Mouse (Mus musculus) hindbrain, embryonic 15.5 days (tissue): ENCODE measurements around the gene Hdac6. TPM values are rescaled to one million over a fixed set of nuclear protein-coding genes. Genes with fewer than 3 reads are reported as not detected.
"Not testable (repeated sequence)": the region's sequence is repeated elsewhere in the genome, so short reads cannot be mapped to it uniquely, and the experiment has no call there.

Source experiments
- ATAC-seq: fragments of 200-750 bp; cut with Nextera tagmentation; 2 replicates; pipeline ENCODE4 v1.8.0; 2017; ENCODE audit warnings: low read depth, moderate number of reproducible peaks, moderate TSS enrichment; ENCODE audit not compliant: low FRiP score
- H3K27ac ChIP-seq: fragments of 300-500 bp; sonication (generic); replicated peaks from 2 replicates; pipeline ENCODE4 v1.5.1; 2015; ENCODE audit warnings: mild to moderate bottlenecking, inconsistent platforms
- H3K27me3 ChIP-seq: fragments of 300-500 bp; sonication (generic); 2 replicates; pipeline ENCODE4 v1.6.1; 2015; ENCODE audit warnings: control low read depth, inconsistent platforms
- H3K36me3 ChIP-seq: fragments of 300-500 bp; sonication (generic); 2 replicates; pipeline ENCODE4 v1.6.1; 2015; ENCODE audit warnings: control low read depth, inconsistent platforms
- H3K4me1 ChIP-seq: fragments of 300-500 bp; sonication (generic); replicated peaks from 2 replicates; pipeline ENCODE4 v1.6.1; 2015; ENCODE audit warnings: control low read depth, inconsistent platforms
- H3K4me2 ChIP-seq: fragments of 300-500 bp; sonication (generic); 2 replicates; pipeline ENCODE4 v1.6.1; 2015; ENCODE audit warnings: moderate library complexity, mild to moderate bottlenecking, inconsistent platforms
- H3K4me3 ChIP-seq: fragments of 300-500 bp; sonication (generic); 2 replicates; pipeline ENCODE4 v1.5.1; 2015; ENCODE audit warnings: mild to moderate bottlenecking, inconsistent platforms
- H3K9ac ChIP-seq: fragments of 300-500 bp; sonication (generic); 2 replicates; pipeline ENCODE4 v1.6.1; 2015; ENCODE audit warnings: inconsistent platforms
- H3K9me3 ChIP-seq: fragments of 300-500 bp; sonication (generic); 2 replicates; pipeline ENCODE4 v1.6.1; 2016; ENCODE audit warnings: control low read depth, inconsistent platforms
- WGBS: fragments of 180-500 bp; shearing (Covaris S2); methylation state at CpG from one replicate; pipeline ENCODE4 v1.1.7; 2015; 5-methylcytosine and 5-hydroxymethylcytosine counted together
- polyA plus RNA-seq: library from polyadenylated mRNA; unstranded; fragments of >200 nt; fragmentation: Nextera tagmentation; extraction: Ambion mirVana; gene quantifications from 2 replicates; pipeline ENCODE4 v1.2.1, GENCODE M21; 2015

The Hdac6 gene
- polyA plus RNA-seq, 1 experiment from 2014 or later = 73.6 TPM

GRCm38 (mm10) chrX:7915669-7916068 is 32.0 kb downstream of the Hdac6 start:
- H3K9ac ChIP-seq, H3K4me1 ChIP-seq, H3K36me3 ChIP-seq, H3K4me2 ChIP-seq, ATAC-seq, H3K27ac ChIP-seq, H3K9me3 ChIP-seq, H3K27me3 ChIP-seq, H3K4me3 ChIP-seq: not testable (repeated sequence)
- 25% methylated on average over 3 of the region's 3 CpGs for WGBS

- Histone ChIP-seq H3K9ac (no peak overlapping the region), H3K4me2 (no peak overlapping the region), H3K4me3 (no peak overlapping the region), H3K27ac (no peak overlapping the region), H3K36me3 (no peaks in the 10 kb centered on the region), H3K9me3 (no peaks in the 10 kb centered on the region), H3K27me3 (no peaks in the 10 kb centered on the region), H3K4me1 (no peaks in the 10 kb centered on the region)
- ATAC-seq = 0 out of 2 replicates have a peak, but pooled peaks have one; percentile 30
- 50% methylated on average over 6 of the region's 6 CpGs for WGBS
These were observed 37.2 kb downstream of the Hdac6 start for GRCm38 (mm10) chrX:7910473-7910872.

DNA sequence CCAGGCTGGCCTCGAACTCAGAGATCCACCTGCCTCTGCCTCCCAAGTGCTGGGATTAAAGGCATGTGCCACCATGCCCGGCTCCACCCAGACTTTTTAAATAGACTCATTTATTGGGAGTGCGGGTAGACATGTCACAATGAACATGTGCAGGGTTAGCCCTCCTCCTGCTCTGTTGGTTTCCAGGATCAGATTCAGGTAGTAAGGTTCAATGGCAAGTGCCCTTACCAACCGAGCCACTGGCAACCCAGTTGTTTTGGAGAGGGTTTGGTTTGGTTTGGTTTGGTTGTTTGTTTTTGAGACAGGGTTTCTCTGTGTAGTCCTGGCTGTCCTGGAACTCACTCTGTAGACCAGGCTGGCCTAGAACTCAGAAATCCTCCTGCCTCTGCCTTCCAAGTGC is 38.4 kb downstream of the Hdac6 start, which contains the start of gene Gm10490:
Gene Gm10490 (plus strand): TSS at position 301 of the 400 bp plus-strand sequence.
- H3K9ac ChIP-seq, ATAC-seq, H3K27me3 ChIP-seq, H3K4me2 ChIP-seq, H3K9me3 ChIP-seq, H3K36me3 ChIP-seq, H3K27ac ChIP-seq, H3K4me1 ChIP-seq, H3K4me3 ChIP-seq: not testable (repeated sequence)
- 97% methylated on average over 4 of the region's 4 CpGs for WGBS

DNA sequence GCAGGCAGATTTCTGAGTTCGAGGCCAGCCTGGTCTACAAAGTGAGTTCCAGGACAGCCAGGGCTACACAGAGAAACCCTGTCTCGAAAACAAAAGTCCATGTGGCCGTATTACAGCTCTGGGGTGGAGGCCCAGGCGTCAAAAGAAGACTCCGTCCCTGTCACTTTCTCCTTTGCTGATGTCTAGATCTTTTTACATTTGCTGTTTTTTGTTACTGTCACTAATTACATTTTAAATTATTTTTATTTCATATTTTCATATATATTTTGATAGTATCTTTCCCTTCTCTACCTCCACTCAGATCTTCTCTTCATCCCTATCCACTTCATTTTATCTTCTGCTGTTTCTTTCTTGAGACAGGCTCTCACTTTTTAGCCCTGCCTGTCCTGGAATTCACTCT is 40.0 kb downstream of the Hdac6 start, which contains the start of gene Gm10491:
Gene Gm10491 (minus strand): TSS at position 101 of the 400 bp plus-strand sequence.
- H3K4me1 ChIP-seq = no peaks in the 10 kb centered on the region
- H3K9ac ChIP-seq = no peak within 1 kb of the TSS
- no peaks in the 10 kb centered on the region for H3K27me3 ChIP-seq
- no peak within 1 kb of the TSS for H3K27ac ChIP-seq
- H3K4me3 ChIP-seq = no peak within 1 kb of the TSS
- ATAC-seq = no peak
- no peaks in the 10 kb centered on the region for H3K36me3 ChIP-seq
- 81% methylated on average over 5 of the region's 5 CpGs for WGBS
- no peak within 1 kb of the TSS for H3K4me2 ChIP-seq
- H3K9me3 ChIP-seq = no peaks in the 10 kb centered on the region

GRCm38 (mm10) chrX:7904441-7904840 is 43.2 kb downstream of the Hdac6 start:
- ATAC-seq = no peak
- Histone ChIP-seq H3K27ac (no peak overlapping the region), H3K9ac (no peak overlapping the region)

GRCm38 (mm10) chrX:7898880-7899874 is 48.5 kb downstream of the Hdac6 start, which contains the start of the genes Pqbp1 and Timm17b:
TSS of gene Pqbp1 (minus strand) at chrX:7899269.
TSS of gene Timm17b (plus strand) at chrX:7899357.
- peak; percentile 98 for ATAC-seq
- H3K9ac ChIP-seq = peak within 1 kb of the TSS; percentile 60
- WGBS = 15% methylated on average over 61 of the region's 62 CpGs
- no peaks in the 10 kb centered on the region for H3K27me3 ChIP-seq
- no peaks in the 10 kb centered on the region for H3K9me3 ChIP-seq
- peak within 1 kb of the TSS; percentile 66 for H3K4me3 ChIP-seq
- H3K27ac ChIP-seq = peak within 1 kb of the TSS; percentile 93
- peak within 1 kb of the TSS; percentile 59 for H3K4me2 ChIP-seq
- H3K36me3 ChIP-seq = peaks cover 13% of the 10 kb centered on the region
- peaks cover 17% of the 10 kb centered on the region for H3K4me1 ChIP-seq

More at GRCm38 (mm10) chrX:7904441-7904840, 43.2 kb downstream of the Hdac6 start:
- Histone ChIP-seq H3K4me1 (peaks cover 8% of the 10 kb centered on the region; the same call in 1 of the 2 replicates), H3K36me3 (no peaks in the 10 kb centered on the region), H3K4me2 (no peak overlapping the region), H3K27me3 (no peaks in the 10 kb centered on the region), H3K9me3 (no peaks in the 10 kb centered on the region), H3K4me3 (no peak overlapping the region)
- 90% methylated on average over 5 of the region's 5 CpGs for WGBS

DNA sequence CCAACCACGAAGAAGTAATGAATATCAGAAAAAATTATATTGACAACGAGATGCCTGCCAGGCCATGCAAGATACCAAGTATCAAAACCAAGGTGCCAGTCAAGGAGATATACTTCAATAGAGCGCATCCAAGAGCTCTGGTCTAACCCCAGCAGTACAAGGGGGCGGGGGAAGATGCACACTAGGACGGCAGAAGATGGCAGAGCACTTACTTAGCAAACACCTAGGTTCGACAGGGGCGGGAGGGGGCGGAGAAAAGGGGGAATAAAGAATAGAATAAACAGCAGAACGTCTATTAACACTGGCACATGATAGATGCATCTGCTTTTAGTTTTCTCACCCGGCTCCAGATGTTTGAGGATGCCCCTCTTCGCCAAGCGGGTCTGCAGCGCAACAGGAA is 49.5 kb downstream of the Hdac6 start:
- Histone ChIP-seq H3K36me3 (peaks cover 16% of the 10 kb centered on the region), H3K4me2 (peak overlapping the region; percentile 59), H3K9ac (peak overlapping the region; percentile 49), H3K9me3 (no peaks in the 10 kb centered on the region), H3K4me3 (peak overlapping the region; percentile 66), H3K27me3 (no peaks in the 10 kb centered on the region), H3K27ac (peak overlapping the region; percentile 93), H3K4me1 (peaks cover 17% of the 10 kb centered on the region)
- 40% methylated on average over 12 of the region's 13 CpGs for WGBS
- no peak for ATAC-seq

GRCm38 (mm10) chrX:7883841-7884567 is 63.7 kb downstream of the Hdac6 start, which contains the start of gene Slc35a2:
TSS of gene Slc35a2 (plus strand) at chrX:7884028.
- H3K4me2 ChIP-seq = peak within 1 kb of the TSS; percentile 58
- no peaks in the 10 kb centered on the region for H3K36me3 ChIP-seq
- peak within 1 kb of the TSS; percentile 60 for H3K4me3 ChIP-seq
- H3K9me3 ChIP-seq = no peaks in the 10 kb centered on the region
- 21% methylated on average over 49 of the region's 49 CpGs for WGBS
- no peaks in the 10 kb centered on the region for H3K27me3 ChIP-seq
- H3K9ac ChIP-seq = peak within 1 kb of the TSS; percentile 49
- H3K4me1 ChIP-seq = peaks cover 16% of the 10 kb centered on the region; the same call in 1 of the 2 replicates
- H3K27ac ChIP-seq = peak within 1 kb of the TSS; percentile 92
- ATAC-seq = peak; percentile 91

Other genes with a start within 250 kb of the Hdac6 start
- gene Wdr45, start 233.6 kb downstream of the Hdac6 start, polyA plus RNA-seq = 30.9 and 32.1 TPM in 2 replicates
- 1.9 TPM in 1 of 2 replicates, not detected in the other for gene Gm45208, start 225.6 kb downstream of the Hdac6 start, polyA plus RNA-seq
- gene Praf2, start 219.4 kb downstream of the Hdac6 start, polyA plus RNA-seq = 126 and 132 TPM in 2 replicates
- gene Ccdc120, start 197.0 kb downstream of the Hdac6 start, polyA plus RNA-seq = 63.2 and 66.1 TPM in 2 replicates
- gene Tfe3, start 185.3 kb downstream of the Hdac6 start, polyA plus RNA-seq = 24.1 and 25.5 TPM in 2 replicates
- gene Gripap1, start 158.1 kb downstream of the Hdac6 start, polyA plus RNA-seq = 68.0 and 73.8 TPM in 2 replicates
- gene Kcnd1, start 125.6 kb downstream of the Hdac6 start, polyA plus RNA-seq = 3.1 and 4.2 TPM in 2 replicates
- 48.1 and 48.3 TPM in 2 replicates for gene Otud5, start 106.5 kb downstream of the Hdac6 start, polyA plus RNA-seq
- gene Pim2, start 69.6 kb downstream of the Hdac6 start, polyA plus RNA-seq = 24.8 and 25.8 TPM in 2 replicates
- gene Slc35a2, start 63.9 kb downstream of the Hdac6 start, polyA plus RNA-seq = 45.7 and 47.7 TPM in 2 replicates
- 199 and 209 TPM in 2 replicates for gene Pqbp1, start 48.6 kb downstream of the Hdac6 start, polyA plus RNA-seq
- 155 and 158 TPM in 2 replicates for gene Timm17b, start 48.5 kb downstream of the Hdac6 start, polyA plus RNA-seq
- not detected in 2 replicates for gene Gm10491, start 40.1 kb downstream of the Hdac6 start, polyA plus RNA-seq
- gene Gm10490, start 38.3 kb downstream of the Hdac6 start, polyA plus RNA-seq = not detected in 2 replicates
- gene Pcsk1n, start 28.1 kb downstream of the Hdac6 start, polyA plus RNA-seq = 294 and 338 TPM in 2 replicates
- gene Eras, start 19.3 kb downstream of the Hdac6 start, polyA plus RNA-seq = 0.14 TPM in 1 of 2 replicates, not detected in the other
- 0.22 TPM in 1 of 2 replicates, not detected in the other for gene Gata1, start 30.2 kb upstream of the Hdac6 start, polyA plus RNA-seq
- 0.25 and 0.79 TPM in 2 replicates for gene Glod5, start 70.6 kb upstream of the Hdac6 start, polyA plus RNA-seq
- gene Suv39h1, start 126.9 kb upstream of the Hdac6 start, polyA plus RNA-seq = 40.5 and 40.6 TPM in 2 replicates
- 0.07 and 0.13 TPM in 2 replicates for gene Was, start 142.6 kb upstream of the Hdac6 start, polyA plus RNA-seq
- 60.2 and 65.5 TPM in 2 replicates for gene Wdr13, start 185.0 kb upstream of the Hdac6 start, polyA plus RNA-seq
- 289 and 303 TPM in 2 replicates for gene Rbm3, start 198.0 kb upstream of the Hdac6 start, polyA plus RNA-seq
- gene Tbc1d25, start 228.3 kb upstream of the Hdac6 start, polyA plus RNA-seq = 22.7 and 25.7 TPM in 2 replicates
- gene Ebp, start 245.6 kb upstream of the Hdac6 start, polyA plus RNA-seq = 29.9 and 32.9 TPM in 2 replicates